In the genomic region with DNA sequence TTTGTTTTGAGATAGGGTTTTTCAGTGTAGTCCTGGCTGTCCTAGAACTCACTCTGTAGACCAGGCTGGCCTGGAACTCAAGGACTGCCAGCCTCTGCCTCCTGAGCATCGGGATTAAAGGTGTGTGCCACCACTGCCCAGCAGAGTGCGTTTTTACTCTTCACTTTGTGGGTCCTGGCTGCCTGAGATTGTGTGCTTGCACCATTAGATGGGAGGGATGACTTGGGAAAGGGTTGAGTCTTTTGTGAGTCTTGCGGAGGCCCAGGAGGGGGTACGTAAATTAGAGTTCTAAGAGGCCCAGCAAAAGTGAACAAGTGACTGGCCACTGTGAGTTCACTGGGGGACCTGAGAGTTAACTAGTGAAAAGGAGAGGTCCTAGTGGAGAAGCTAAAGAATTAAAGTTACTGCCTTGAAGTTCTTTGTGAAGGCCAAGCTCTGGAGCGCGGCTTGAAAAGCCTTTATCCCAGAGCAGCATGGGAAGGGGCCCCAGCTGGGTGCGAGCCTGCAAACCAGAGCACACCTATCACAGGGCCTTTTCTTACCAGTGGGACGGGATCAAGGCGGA, we compare ENCODE assay signal across 8 mouse cellular contexts. TPM values are rescaled to one million over a fixed set of nuclear protein-coding genes. Genes with fewer than 3 reads are reported as not detected.
A peak's percentile ranks its signal among the peaks of the same experiment; 100 is the strongest.
DNase-seq lines count a peak whose midpoint lies in the region; ATAC-seq and TF ChIP-seq lines count a peak whose summit lies in the region.

No protein-coding gene starts in this region.

- WGBS in kidney, embryonic 14.5 days, result 6% methylated on average over 9 of the region's 9 CpGs
- WGBS in forebrain, embryonic 15.5 days, result 2% methylated on average over 9 of the region's 9 CpGs
- WGBS in liver, embryonic 16.5 days (ENCODE audit: insufficient replicate concordance), result 16% methylated on average over 9 of the region's 9 CpGs

- no peaks in the 10 kb centered on the region for H3K27me3 ChIP-seq in kidney, embryonic 14.5 days (ENCODE audit: control insufficient read depth, insufficient read depth, low read length)
- no peaks in the 10 kb centered on the region for H3K27me3 ChIP-seq in Patski
- no peaks in the 10 kb centered on the region for H3K27me3 ChIP-seq in forebrain, embryonic 15.5 days
- H3K27me3 ChIP-seq in liver, embryonic 16.5 days (ENCODE audit: control insufficient read depth, insufficient read depth, low read depth, low read length), result no peaks in the 10 kb centered on the region

- ATAC-seq in kidney, embryonic 14.5 days (ENCODE audit: low FRiP score, low TSS enrichment), result peak; percentile 73
- ATAC-seq in Patski, result peak; percentile 21
- ATAC-seq in forebrain, embryonic 15.5 days (replicated peaks), result peak; percentile 48
- ATAC-seq in liver, embryonic 16.5 days (ENCODE audit: low read depth), result peak; percentile 46

- peaks cover 16% of the 10 kb centered on the region; the same call in 1 of the 2 replicates for H3K4me1 ChIP-seq in kidney, embryonic 14.5 days (ENCODE audit: control insufficient read depth, insufficient read depth, low read length)
- peaks cover 29% of the 10 kb centered on the region for H3K4me1 ChIP-seq in forebrain, embryonic 15.5 days
- H3K4me1 ChIP-seq in liver, embryonic 16.5 days (ENCODE audit: control insufficient read depth, low read depth, low read length), result peaks cover 19% of the 10 kb centered on the region

- in situ Hi-C loops in Patski (cut with MboI; ENCODE audit: low pct_unique_long_range_greater_than_20kb), result loop anchor here (5.0 kb wide), 1 partner anchor 47 kb away; the partner anchor contains the start of genes Timm29 and Yipf2

- H3K9me3 ChIP-seq in kidney, embryonic 14.5 days (ENCODE audit: control insufficient read depth, low read length), result no peaks in the 10 kb centered on the region
- H3K9me3 ChIP-seq in forebrain, embryonic 15.5 days, result no peaks in the 10 kb centered on the region
- no peaks in the 10 kb centered on the region for H3K9me3 ChIP-seq in liver, embryonic 16.5 days (replicated peaks; ENCODE audit: control insufficient read depth, low read length)

- H3K4me2 ChIP-seq in kidney, embryonic 14.5 days (replicated peaks; ENCODE audit: low read depth, low read length), result peak overlapping the region; percentile 50
- peak overlapping the region; percentile 54 for H3K4me2 ChIP-seq in forebrain, embryonic 15.5 days (replicated peaks)
- H3K4me2 ChIP-seq in liver, embryonic 16.5 days (ENCODE audit: low read depth, low read length), result peak overlapping the region; percentile 94

- POLR2A ChIA-PET in Patski (lab: Charles Lee), result interaction anchor here (1.0 to 1.2 kb wide), 2 partner anchors 11 to 36 kb away, joined by 3 to 4 read pairs; no protein-coding TSS in a partner anchor

- peak overlapping the region; percentile 84 for H3K4me3 ChIP-seq in kidney, embryonic 14.5 days (ENCODE audit: low read length)
- H3K4me3 ChIP-seq in forebrain, embryonic 15.5 days, result peak overlapping the region; percentile 78
- H3K4me3 ChIP-seq in liver, embryonic 16.5 days (ENCODE audit: low read depth, low read length), result peak overlapping the region; percentile 71

- no peak for TF ChIP-seq CTCF in Patski (IDR thresholded peaks at IDR 0.05)

- CTCF ChIA-PET in Patski (lab: Charles Lee), result interaction anchor here (0.7 to 1.3 kb wide), 8 partner anchors 10 to 56 kb away, joined by 3 to 6 read pairs (median 4); partner anchors contain the start of genes Timm29, Tmed1 and Yipf2

- no peak for DNase-seq in kidney, postnatal 10 days
- DNase-seq in Patski (ENCODE audit: low read depth, low spot score), result no peak
- DNase-seq in urinary bladder, adult 2 months (ENCODE audit: low spot score), result no peak
- no peak for DNase-seq in T-cell, adult 2 months (ENCODE audit: low spot score)
- DNase-seq in thymus, postnatal 0 days (ENCODE audit: low spot score), result no peak

- H3K36me3 ChIP-seq in kidney, embryonic 14.5 days (ENCODE audit: control insufficient read depth, insufficient read depth, low read length), result peaks cover 8% of the 10 kb centered on the region; the same call in 1 of the 2 replicates
- no peaks in the 10 kb centered on the region for H3K36me3 ChIP-seq in forebrain, embryonic 15.5 days
- H3K36me3 ChIP-seq in liver, embryonic 16.5 days (ENCODE audit: control insufficient read depth, insufficient read depth), result no peaks in the 10 kb centered on the region

- peak overlapping the region; percentile 99 for H3K9ac ChIP-seq in kidney, embryonic 14.5 days (ENCODE audit: low read depth, low read length)
- peak overlapping the region; percentile 56 for H3K9ac ChIP-seq in forebrain, embryonic 15.5 days (replicated peaks)
- H3K9ac ChIP-seq in liver, embryonic 16.5 days (ENCODE audit: low read depth, low read length), result peak overlapping the region; percentile 66

- peak overlapping the region; percentile 92 for H3K27ac ChIP-seq in kidney, embryonic 14.5 days (ENCODE audit: low read depth, low read length)
- H3K27ac ChIP-seq in forebrain, embryonic 15.5 days (replicated peaks), result peak overlapping the region; percentile 99
- H3K27ac ChIP-seq in liver, embryonic 16.5 days (ENCODE audit: low read length), result peak overlapping the region; percentile 94

RNA-seq across cellular contexts. Expression of gene Carm1, which starts 1.3 kb away (rescaled TPM):
- polyA plus RNA-seq in kidney, embryonic 14.5 days (2014; fragmentation: Nextera tagmentation; extraction: Ambion mirVana), result 46.9 and 60.3 TPM in 2 replicates
- polyA plus RNA-seq in Patski (2021), result 61.7 TPM
- polyA plus RNA-seq in forebrain, embryonic 15.5 days (2015; fragmentation: Nextera tagmentation; extraction: Ambion mirVana), result 37.3 and 46.0 TPM in 2 replicates
- 7.0 and 9.3 TPM in 2 replicates for polyA plus RNA-seq in liver, embryonic 16.5 days (2015; fragmentation: Nextera tagmentation; extraction: Ambion mirVana)
- polyA plus RNA-seq in urinary bladder, adult 2 months (2012; rRNA removed), result 36.1 and 50.3 TPM in 2 replicates
- 10.9 and 12.4 TPM in 2 replicates for polyA plus RNA-seq in thymus, postnatal 0 days (2015; fragmentation: Nextera tagmentation; extraction: Ambion mirVana)

RNA-seq across cellular contexts. Expression of gene AB124611, which starts 19.5 kb away (rescaled TPM):
- polyA plus RNA-seq in kidney, embryonic 14.5 days (2014; fragmentation: Nextera tagmentation; extraction: Ambion mirVana), result 3.8 and 4.8 TPM in 2 replicates
- polyA plus RNA-seq in Patski (2021), result not detected
- 3.0 and 3.8 TPM in 2 replicates for polyA plus RNA-seq in forebrain, embryonic 15.5 days (2015; fragmentation: Nextera tagmentation; extraction: Ambion mirVana)
- polyA plus RNA-seq in liver, embryonic 16.5 days (2015; fragmentation: Nextera tagmentation; extraction: Ambion mirVana), result 9.6 and 11.3 TPM in 2 replicates
- polyA plus RNA-seq in urinary bladder, adult 2 months (2012; rRNA removed), result 5.5 and 5.7 TPM in 2 replicates
- polyA plus RNA-seq in thymus, postnatal 0 days (2015; fragmentation: Nextera tagmentation; extraction: Ambion mirVana), result 18.8 and 19.9 TPM in 2 replicates

RNA-seq across cellular contexts. Expression of gene Tmed1, which starts 35.4 kb away (rescaled TPM):
- polyA plus RNA-seq in kidney, embryonic 14.5 days (2014; fragmentation: Nextera tagmentation; extraction: Ambion mirVana), result 118 and 156 TPM in 2 replicates
- polyA plus RNA-seq in Patski (2021), result 63.0 TPM
- polyA plus RNA-seq in forebrain, embryonic 15.5 days (2015; fragmentation: Nextera tagmentation; extraction: Ambion mirVana), result 56.4 and 57.7 TPM in 2 replicates
- polyA plus RNA-seq in liver, embryonic 16.5 days (2015; fragmentation: Nextera tagmentation; extraction: Ambion mirVana), result 27.3 and 29.8 TPM in 2 replicates
- 32.2 and 36.4 TPM in 2 replicates for polyA plus RNA-seq in urinary bladder, adult 2 months (2012; rRNA removed)
- 30.2 and 31.1 TPM in 2 replicates for polyA plus RNA-seq in thymus, postnatal 0 days (2015; fragmentation: Nextera tagmentation; extraction: Ambion mirVana)

RNA-seq across cellular contexts. Expression of gene Timm29, which starts 47.1 kb away (rescaled TPM):
- 27.0 and 41.3 TPM in 2 replicates for polyA plus RNA-seq in kidney, embryonic 14.5 days (2014; fragmentation: Nextera tagmentation; extraction: Ambion mirVana)
- polyA plus RNA-seq in Patski (2021), result 38.9 TPM
- polyA plus RNA-seq in forebrain, embryonic 15.5 days (2015; fragmentation: Nextera tagmentation; extraction: Ambion mirVana), result 58.8 and 61.2 TPM in 2 replicates
- polyA plus RNA-seq in liver, embryonic 16.5 days (2015; fragmentation: Nextera tagmentation; extraction: Ambion mirVana), result 13.9 and 14.1 TPM in 2 replicates
- polyA plus RNA-seq in urinary bladder, adult 2 months (2012; rRNA removed), result 30.5 and 32.5 TPM in 2 replicates
- polyA plus RNA-seq in thymus, postnatal 0 days (2015; fragmentation: Nextera tagmentation; extraction: Ambion mirVana), result 28.8 and 30.9 TPM in 2 replicates

RNA-seq across cellular contexts. Expression of gene Yipf2, which starts 47.2 kb away (rescaled TPM):
- polyA plus RNA-seq in kidney, embryonic 14.5 days (2014; fragmentation: Nextera tagmentation; extraction: Ambion mirVana), result 23.4 and 24.0 TPM in 2 replicates
- polyA plus RNA-seq in Patski (2021), result 39.0 TPM
- 23.1 and 23.7 TPM in 2 replicates for polyA plus RNA-seq in forebrain, embryonic 15.5 days (2015; fragmentation: Nextera tagmentation; extraction: Ambion mirVana)
- polyA plus RNA-seq in liver, embryonic 16.5 days (2015; fragmentation: Nextera tagmentation; extraction: Ambion mirVana), result 11.5 and 12.5 TPM in 2 replicates
- polyA plus RNA-seq in urinary bladder, adult 2 months (2012; rRNA removed), result 29.9 and 33.8 TPM in 2 replicates
- polyA plus RNA-seq in thymus, postnatal 0 days (2015; fragmentation: Nextera tagmentation; extraction: Ambion mirVana), result 26.8 and 27.2 TPM in 2 replicates

Comparison
In these comparisons a context has a peak if more than half of its experiments do, and no peak if none do; other contexts are left out.
1. ATAC-seq: peak in every context shown above with its lines; median percentile 73 in kidney, embryonic 14.5 days; 48 in forebrain, embryonic 15.5 days; 46 in liver, embryonic 16.5 days; 21 in Patski.